Mouse (Mus musculus): ENCODE data around the gene Ccdc91.

GRCm38 (mm10) chr6:147506496-147506895 lies 30.9 kb downstream of the Ccdc91 start:
- TF ChIP-seq CTCF (conservative IDR thresholded peaks at IDR 0.05 in 1 of 2, IDR thresholded peaks at IDR 0.05 in 1 of 2; ENCODE audit: low read depth in 2 of 2, low read length in 2 of 2) (no peak), MAX (IDR thresholded peaks at IDR 0.05; ENCODE audit: low read length) (no peak), POLR2A (IDR thresholded peaks at IDR 0.05; ENCODE audit: low read depth, low read length) (no peak)
